Mouse (Mus musculus) splenic B cell, adult 2 months (primary cell): ENCODE results near the gene Cabp1.
A peak's percentile ranks its signal among the peaks of the same experiment; 100 is the strongest.

Experiments used
- DNase-seq: peaks from one replicate; pipeline ENCODE4 v3.0.0-alpha.2; 2011; ENCODE audit warnings: low read depth, low spot score
- H3K27me3 ChIP-seq: 2 replicates; pipeline ENCODE4 v1.6.1; 2012; ENCODE audit warnings: mild to moderate bottlenecking, low read length, moderate library complexity, mixed read lengths; ENCODE audit not compliant: control insufficient read depth, poor library complexity, insufficient read depth, severe bottlenecking
- H3K36me3 ChIP-seq: 2 replicates; pipeline ENCODE4 v1.6.1; 2012; ENCODE audit warnings: mild to moderate bottlenecking, low read length, moderate library complexity, mixed read lengths; ENCODE audit not compliant: control insufficient read depth, poor library complexity, insufficient read depth, severe bottlenecking

The Cabp1 gene

DNA sequence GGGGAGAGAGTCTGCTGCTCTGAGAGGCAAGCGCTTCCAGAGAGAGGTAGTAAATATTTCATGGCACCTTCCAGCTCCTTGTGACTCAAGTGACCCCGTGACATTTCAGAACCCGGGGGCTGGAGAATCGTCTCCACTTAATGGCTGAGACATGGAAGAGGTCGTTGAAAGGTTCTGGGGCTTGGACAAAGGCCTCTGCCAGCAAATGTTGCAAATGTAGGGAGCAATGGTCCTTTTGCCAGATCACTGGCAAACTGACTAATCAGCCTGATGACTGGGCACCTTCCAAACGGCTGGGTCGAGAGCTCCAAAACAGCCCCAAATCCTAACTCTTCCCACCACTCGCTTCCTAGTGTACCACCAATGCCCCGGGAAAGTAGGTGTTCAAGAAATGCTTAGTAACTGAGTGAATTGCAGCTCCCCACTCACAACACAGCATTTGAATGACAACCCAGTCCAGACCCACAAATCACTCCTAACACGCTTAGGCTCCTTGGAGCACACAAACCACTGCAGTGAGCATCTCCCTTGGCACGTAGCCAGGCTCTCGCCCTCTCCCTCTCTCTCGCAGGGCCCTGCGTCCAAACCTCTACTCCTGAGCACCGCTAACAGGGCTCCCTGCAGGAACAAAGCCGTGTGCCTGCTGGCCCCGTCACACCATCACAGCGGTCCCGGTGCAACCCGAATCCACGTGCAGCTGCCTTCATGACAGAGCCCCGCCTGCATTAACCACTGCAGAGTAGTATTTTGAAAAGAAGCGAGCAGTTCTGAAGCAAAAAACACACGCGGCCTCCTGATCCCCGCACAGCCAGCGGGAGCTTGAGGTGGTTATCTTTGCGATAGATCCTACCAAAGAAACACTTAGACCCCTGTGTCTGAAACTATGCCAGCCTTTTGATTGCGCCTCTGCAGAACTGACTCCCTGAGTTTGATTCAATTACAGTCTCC, 2.0 kb downstream of the Cabp1 start:
- DNase-seq = no peak
- no peaks in the 10 kb centered on the region for H3K36me3 ChIP-seq
- H3K27me3 ChIP-seq = no peaks in the 10 kb centered on the region

- H3K36me3 ChIP-seq = no peaks in the 10 kb centered on the region
- DNase-seq = no peak
- no peaks in the 10 kb centered on the region for H3K27me3 ChIP-seq
Observed at GRCm38 (mm10) chr5:115190081-115190480, 4.1 kb downstream of the Cabp1 start.

DNA sequence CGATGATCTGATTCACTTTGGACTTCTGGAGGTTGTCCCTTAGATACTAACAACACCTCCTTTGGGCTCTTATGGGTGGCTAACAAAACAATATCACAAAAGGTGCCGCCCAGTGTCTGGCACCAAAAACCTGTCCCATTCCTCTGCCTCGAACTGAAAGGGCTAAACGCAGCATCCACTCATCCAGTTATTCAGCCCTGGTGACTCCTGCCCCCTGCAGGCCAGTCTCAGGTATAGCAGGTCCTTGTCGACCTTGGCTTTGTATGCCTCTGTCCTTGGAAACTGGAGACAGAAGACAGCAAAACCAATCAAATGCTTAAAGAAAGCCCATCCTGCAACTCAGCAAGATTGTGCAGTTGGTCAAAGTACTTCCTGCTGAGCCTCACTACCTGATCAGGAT, 5.4 kb downstream of the Cabp1 start:
- peak; percentile 77 for DNase-seq
- no peaks in the 10 kb centered on the region for H3K36me3 ChIP-seq
- H3K27me3 ChIP-seq = no peaks in the 10 kb centered on the region

DNA sequence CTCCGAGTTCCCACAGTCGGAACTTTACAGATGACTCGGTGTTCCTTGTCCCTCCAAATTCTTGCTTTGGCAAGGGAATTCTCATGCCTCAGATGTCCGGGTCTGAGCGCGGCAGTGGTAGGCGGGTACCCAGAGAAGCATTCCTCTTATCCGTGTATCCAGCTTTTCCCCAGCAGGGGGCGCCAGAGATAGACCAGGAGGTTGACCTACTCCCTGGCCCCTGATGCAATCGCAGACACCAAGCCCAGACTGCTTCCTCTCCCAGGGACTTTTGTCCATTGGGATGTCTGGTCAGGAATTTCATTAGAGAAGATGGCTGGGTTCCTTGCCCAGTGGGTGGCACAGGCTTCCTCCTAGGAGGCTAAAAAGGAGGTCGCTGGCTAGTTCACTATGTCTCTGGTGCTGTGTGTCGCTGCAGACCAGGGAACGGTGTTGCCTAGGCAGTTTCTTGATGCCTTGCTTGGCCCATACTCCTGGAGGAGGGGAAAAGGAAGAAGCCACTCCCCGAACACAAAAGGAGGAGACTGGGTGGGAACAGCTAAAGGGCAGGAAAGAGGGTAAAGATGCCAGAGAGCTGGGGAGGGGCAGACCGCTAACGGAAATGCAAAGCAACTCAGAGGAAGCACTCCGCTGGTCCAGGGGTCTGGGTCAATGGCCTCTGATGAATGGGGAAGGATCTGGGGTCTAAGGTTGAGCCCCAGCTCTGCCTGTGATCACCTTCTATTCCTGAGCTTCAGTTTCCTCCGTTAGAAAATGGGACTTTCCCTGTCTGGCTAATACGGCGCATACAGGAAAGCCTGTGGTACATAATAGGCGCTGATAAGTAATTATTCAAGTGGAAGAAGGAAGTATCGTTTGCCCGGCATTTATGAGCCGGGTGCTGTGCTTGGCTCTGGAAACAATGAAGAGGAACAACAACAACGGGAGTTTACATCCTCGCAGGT, 6.7 kb downstream of the Cabp1 start:
- peak; percentile 88 for DNase-seq
- no peaks in the 10 kb centered on the region for H3K27me3 ChIP-seq
- no peaks in the 10 kb centered on the region for H3K36me3 ChIP-seq

DNA sequence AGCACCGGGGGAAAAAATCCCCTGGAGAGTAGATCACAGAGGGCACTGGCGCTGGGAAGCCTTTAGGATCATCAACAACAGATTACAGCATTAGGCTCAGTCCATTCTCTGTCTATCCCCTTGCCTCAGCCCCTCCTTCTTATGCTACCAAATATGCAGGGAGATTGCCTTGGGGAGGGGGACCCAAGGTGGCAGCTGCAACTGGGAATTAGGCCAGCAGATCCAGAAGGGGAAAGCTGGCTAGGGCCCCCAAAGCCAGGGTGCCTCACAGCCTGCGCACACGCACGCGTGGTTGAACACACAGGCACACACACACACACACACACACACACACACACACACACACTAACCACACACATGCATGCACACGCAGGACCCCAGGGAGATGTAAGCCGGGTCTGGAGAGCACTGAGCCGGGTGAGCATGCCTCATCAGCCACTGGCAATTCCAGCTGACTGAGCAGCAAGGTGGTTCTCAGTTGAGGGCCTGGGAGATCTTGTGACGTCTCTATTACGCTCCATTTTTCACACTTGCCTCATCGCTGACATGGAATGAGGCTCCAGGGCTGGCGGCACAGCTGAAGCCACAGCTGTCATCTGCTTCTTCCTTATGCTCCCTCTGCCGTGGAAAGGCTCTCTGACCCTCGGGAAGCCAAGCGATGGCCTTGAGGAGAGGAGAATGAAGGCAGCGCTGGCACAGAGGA, 7.7 kb downstream of the Cabp1 start:
- H3K36me3 ChIP-seq = no peaks in the 10 kb centered on the region
- peak; percentile 91 for DNase-seq
- H3K27me3 ChIP-seq = no peaks in the 10 kb centered on the region

- DNase-seq = peak; percentile 23
- H3K36me3 ChIP-seq = no peaks in the 10 kb centered on the region
- H3K27me3 ChIP-seq = no peaks in the 10 kb centered on the region
Observed at GRCm38 (mm10) chr5:115184726-115185125, 9.5 kb downstream of the Cabp1 start.

DNA sequence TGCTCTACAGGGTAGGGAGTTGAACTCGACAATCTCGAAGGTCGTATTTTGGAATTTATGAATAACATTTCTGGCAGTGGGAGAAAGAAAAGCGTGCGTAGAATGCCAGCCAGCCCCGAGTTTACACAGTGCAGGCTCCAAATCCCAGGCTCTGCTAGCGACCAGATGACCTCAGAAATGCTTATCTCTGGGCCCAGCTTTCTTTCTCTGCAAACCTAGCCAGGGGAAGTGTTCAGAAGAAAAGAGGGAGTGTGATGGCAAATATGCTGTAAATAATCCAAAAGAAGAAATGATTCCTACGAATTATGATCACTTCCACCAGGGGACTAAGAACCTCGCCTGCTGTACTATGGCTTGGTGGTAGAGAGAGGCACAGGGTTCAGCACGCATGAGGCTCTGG, 10.7 kb downstream of the Cabp1 start:
- no peak for DNase-seq
- Histone ChIP-seq H3K36me3 (no peaks in the 10 kb centered on the region), H3K27me3 (no peaks in the 10 kb centered on the region)

GRCm38 (mm10) chr5:115182925-115183324, 11.3 kb downstream of the Cabp1 start:
- no peak for DNase-seq
- Histone ChIP-seq H3K36me3 (no peaks in the 10 kb centered on the region), H3K27me3 (no peaks in the 10 kb centered on the region)

GRCm38 (mm10) chr5:115181248-115181940, 12.8 kb downstream of the Cabp1 start:
- Histone ChIP-seq H3K27me3 (no peaks in the 10 kb centered on the region), H3K36me3 (no peaks in the 10 kb centered on the region)
- no peak for DNase-seq

DNA sequence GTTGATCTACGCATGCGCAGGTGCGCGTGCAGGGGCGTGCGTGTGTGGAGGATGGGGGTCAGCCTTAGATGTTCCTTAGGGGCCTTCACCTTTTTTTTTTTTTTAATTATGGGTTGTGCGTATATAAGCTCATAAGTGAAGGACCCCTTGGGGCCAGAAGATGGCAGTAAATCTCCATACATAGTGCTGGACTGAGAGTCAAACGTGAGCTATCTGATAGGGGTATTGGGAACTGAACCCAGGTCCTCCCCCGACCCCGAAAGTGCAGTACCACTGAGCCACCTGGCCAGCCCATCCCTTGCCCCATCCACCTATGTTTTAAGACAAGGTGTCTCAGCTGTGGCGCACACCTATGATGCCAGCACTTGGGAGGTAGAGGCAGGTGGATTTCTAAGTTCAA, 14.6 kb downstream of the Cabp1 start:
- no peaks in the 10 kb centered on the region for H3K36me3 ChIP-seq
- H3K27me3 ChIP-seq = no peaks in the 10 kb centered on the region
- no peak for DNase-seq

- H3K36me3 ChIP-seq = no peaks in the 10 kb centered on the region
- H3K27me3 ChIP-seq = no peaks in the 10 kb centered on the region
- DNase-seq = peak; percentile 60
Observed at GRCm38 (mm10) chr5:115177866-115178265, 16.3 kb downstream of the Cabp1 start.

- Histone ChIP-seq H3K27me3 (no peaks in the 10 kb centered on the region), H3K36me3 (no peaks in the 10 kb centered on the region)
- DNase-seq = peak; percentile 42
Observed at GRCm38 (mm10) chr5:115174554-115174953, 19.6 kb downstream of the Cabp1 start.

GRCm38 (mm10) chr5:115170150-115170549, 24.0 kb downstream of the Cabp1 start:
- Histone ChIP-seq H3K27me3 (no peaks in the 10 kb centered on the region), H3K36me3 (no peaks in the 10 kb centered on the region)
- DNase-seq = no peak
